Mouse (Mus musculus) adrenal gland, adult (tissue): ENCODE measurements around the gene Gm6169.
A peak's percentile ranks its signal among the peaks of the same experiment; 100 is the strongest.
"Not testable (repeated sequence)": the region's sequence is repeated elsewhere in the genome, so short reads cannot be mapped to it uniquely, and the experiment has no call there.

Experiments
- DNase-seq, 2 experiments: peaks; one replicate each; pipeline ENCODE4 v3.0.0; 2022 to 2023; ENCODE audit warnings: low spot score in 1 of 2; ENCODE audit not compliant: inconsistent age in 2 of 2

Gene Gm6169

GRCm38 (mm10) chr13:97070931-97071625 lies 28.0 kb downstream of the Gm6169 start:
- DNase-seq: peak; percentile 11 to 76

GRCm38 (mm10) chr13:97068151-97068550 lies 30.9 kb downstream of the Gm6169 start:
- DNase-seq: no peak

DNA sequence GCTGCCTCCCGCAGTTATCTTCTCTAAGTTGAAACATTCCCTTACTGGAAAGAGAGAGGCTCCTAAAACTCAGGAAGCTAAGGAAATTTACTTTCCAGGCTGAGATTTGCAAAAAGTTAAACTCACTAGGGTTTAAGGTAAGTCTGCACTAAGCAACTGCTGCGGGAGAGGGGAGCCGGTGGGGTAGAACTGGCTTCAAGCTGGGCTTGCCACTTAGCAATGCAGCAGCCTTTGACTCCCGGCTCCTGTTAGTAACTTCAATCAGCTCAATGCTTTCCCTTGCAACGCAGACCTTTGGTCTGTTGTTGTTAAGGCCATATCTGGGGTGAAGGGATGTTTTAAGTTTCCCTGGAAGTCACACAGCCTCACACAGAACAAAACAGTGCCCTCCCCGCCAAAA lies 31.3 kb downstream of the Gm6169 start:
- no peak for DNase-seq

GRCm38 (mm10) chr13:97066649-97067550 lies 32.1 kb downstream of the Gm6169 start, which contains the start of gene Fam169a:
Gene Fam169a, plus strand, starts transcription at chr13:97067286.
- no peak for DNase-seq

DNA sequence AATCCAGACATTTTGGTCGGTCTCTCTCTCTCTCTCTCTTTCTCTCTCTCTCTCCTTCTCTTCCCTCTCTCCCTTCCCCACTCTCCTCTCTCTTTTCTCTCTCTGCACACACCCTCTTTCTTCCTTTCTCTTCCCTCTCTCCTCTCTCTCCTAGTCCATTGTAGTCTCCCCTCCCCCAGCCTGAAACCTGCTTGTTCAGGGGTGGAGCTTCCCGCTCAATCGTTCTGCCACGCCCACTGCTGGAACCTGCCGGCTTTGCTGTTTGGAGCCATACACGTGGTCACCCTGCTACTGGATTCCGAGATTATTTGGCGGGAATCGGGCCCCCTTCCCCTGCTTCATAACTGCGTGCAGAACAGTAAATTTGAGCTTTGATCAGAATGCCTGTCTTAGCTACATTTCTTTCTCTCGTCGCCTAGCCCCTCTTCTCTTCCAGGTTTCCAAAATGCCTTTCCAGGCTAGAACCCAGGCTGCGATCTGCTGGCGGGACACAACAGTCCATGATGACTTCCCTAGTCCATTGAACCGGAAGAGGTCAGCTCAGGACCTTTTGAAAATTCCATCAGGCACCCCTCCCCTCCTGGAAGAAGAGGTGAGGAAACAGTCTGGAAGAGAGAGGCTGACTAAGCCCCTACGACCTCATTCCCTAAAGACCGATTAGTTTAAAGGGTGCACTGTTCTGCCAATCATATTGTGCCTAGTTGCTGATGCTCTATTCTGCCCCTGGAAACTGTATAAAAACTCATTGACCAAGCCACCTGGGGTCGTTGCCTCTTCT lies 34.0 kb downstream of the Gm6169 start:
- not testable (repeated sequence) for DNase-seq

DNA sequence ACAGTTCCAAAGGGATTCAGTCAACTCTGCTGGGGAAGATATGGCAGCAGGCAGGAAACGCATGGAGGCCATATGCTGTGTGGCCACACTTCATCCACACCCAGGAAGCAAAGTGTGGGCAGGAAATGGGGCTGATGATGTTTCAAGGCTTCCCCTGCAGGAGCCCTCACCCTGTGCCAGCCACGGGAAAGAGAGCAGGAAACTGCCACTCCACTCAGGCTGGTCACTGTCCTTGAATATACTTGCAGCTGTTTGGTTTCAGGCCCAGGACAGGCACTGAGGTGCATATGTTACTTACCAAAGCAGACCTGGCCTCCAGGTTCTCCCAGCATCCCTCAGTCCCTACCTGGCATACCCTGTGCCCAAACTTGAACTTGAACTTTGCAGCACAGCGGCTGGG lies 34.6 kb downstream of the Gm6169 start:
- peak in 1 of 2 experiments; percentile 60 for DNase-seq

GRCm38 (mm10) chr13:97063431-97063830 lies 35.6 kb downstream of the Gm6169 start:
- DNase-seq: no peak

DNA sequence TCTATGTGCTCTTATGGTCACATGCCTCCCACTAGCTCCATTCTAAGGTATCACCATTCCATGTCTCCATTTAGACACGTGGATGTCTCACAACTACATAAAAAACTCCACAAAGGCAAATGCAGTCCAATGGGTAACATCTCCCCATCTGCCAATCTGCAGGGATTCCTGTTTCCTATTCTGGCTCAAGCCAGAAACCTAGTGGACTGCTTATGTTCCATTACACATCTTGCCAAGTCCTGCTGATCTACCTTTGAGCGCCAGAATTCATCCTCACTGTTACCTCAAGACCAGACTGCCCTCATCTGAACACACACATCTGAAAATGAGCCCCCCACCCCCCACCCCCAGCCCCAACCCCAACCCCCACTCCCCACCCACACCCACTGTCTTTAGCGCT lies 36.9 kb downstream of the Gm6169 start:
- DNase-seq: no peak

DNA sequence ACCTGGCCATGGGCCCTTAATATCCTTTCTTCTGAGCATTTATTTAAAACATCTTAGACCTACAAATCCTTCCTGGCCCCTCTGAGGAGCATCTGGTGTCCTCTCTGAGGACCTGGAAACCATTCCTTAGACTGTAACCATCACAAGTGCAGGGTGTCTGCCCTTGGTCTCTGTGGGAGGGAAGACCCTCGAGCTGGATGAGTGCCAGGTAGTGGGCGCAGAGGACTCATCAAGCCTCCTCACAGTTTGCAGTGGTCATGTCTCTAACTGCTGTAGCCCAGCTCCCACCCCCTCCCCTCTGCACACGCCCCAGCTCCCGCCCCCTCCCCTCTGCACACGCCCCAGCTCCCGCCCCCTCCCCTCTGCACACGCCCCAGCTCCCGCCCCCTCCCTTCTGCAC lies 38.7 kb downstream of the Gm6169 start:
- peak in 1 of 2 experiments; percentile 45 for DNase-seq

DNA sequence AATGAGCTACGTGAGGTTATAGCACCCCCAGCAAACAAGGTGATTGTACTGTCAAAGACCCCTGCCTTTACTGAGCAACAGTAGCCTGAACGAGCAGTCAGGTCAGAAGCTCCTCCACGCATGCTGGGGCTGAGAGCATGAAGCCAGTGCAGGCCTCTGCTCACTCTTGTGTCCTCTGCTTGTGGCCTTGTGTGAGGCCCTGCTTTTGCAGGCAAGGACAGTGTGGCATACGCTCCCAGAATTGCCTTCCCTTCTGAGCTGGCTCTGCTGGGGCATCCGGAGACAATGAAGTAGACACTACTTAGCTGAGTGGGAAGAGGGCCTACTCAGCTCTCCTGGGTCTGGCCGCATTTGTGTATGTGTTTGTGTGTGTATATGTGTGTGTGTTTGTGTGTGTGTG lies 39.3 kb downstream of the Gm6169 start:
- peak; percentile 36 to 85 for DNase-seq

DNA sequence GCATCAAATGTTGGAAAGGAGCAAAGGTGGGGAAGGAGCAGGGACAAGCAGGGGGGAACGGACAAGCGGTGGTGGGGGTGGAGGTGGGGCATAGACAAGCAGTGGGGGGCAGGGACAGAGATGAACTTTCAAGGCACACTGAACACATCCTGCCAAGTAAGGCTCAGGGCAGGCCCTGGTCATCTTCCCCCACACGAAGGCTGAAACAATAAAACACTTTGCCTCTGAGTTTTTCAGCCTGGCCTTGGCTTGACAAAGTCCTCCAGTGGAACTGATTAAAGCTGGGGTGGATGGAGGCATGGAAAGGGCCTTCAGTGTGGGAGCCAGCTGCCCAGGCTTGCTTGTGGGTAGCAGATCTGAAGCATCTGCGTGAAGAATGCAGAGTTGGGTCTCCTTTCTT lies 41.2 kb downstream of the Gm6169 start:
- DNase-seq: peak; percentile 65 to 90

- peak in 1 of 2 experiments; percentile 43 for DNase-seq
Measured at GRCm38 (mm10) chr13:97053844-97054243, 45.2 kb downstream of the Gm6169 start.

- peak; percentile 44 to 87 for DNase-seq
Measured at GRCm38 (mm10) chr13:97052667-97053066, 46.4 kb downstream of the Gm6169 start.

- DNase-seq: peak in 1 of 2 experiments; percentile 75
Measured at GRCm38 (mm10) chr13:97051158-97051557, 47.9 kb downstream of the Gm6169 start.
